Mouse (Mus musculus) heart, embryonic 16.5 days (tissue): ENCODE data around the gene Slc31a1. TPM values are rescaled to one million over a fixed set of nuclear protein-coding genes. Genes with fewer than 3 reads are reported as not detected.
A peak's percentile ranks its signal among the peaks of the same experiment; 100 is the strongest.

Experiments used
- ATAC-seq: fragments of 200-750 bp; cut with Nextera tagmentation; replicated peaks from 2 replicates; pipeline ENCODE4 v1.8.0; 2017; ENCODE audit warnings: moderate number of reproducible peaks; ENCODE audit not compliant: insufficient read depth, low FRiP score; ENCODE audit errors: extremely low read depth
- H3K27ac ChIP-seq: fragments of 300-500 bp; sonication (generic); 2 replicates; pipeline ENCODE4 v1.5.1; 2014; ENCODE audit warnings: mild to moderate bottlenecking, low read length, control low read depth, moderate library complexity
- H3K27me3 ChIP-seq: fragments of 300-500 bp; sonication (generic); 2 replicates; pipeline ENCODE4 v1.6.1; 2014; ENCODE audit warnings: low read length, mixed read lengths; ENCODE audit not compliant: control insufficient read depth, insufficient read depth
- H3K36me3 ChIP-seq: fragments of 300-500 bp; sonication (generic); 2 replicates; pipeline ENCODE4 v1.6.1; 2014; ENCODE audit not compliant: control insufficient read depth, insufficient read depth
- H3K4me1 ChIP-seq: fragments of 300-500 bp; sonication (generic); 2 replicates; pipeline ENCODE4 v1.6.1; 2014; ENCODE audit warnings: low read length, mixed read lengths; ENCODE audit not compliant: control insufficient read depth, insufficient read depth
- H3K4me2 ChIP-seq: fragments of 300-500 bp; sonication (generic); 2 replicates; pipeline ENCODE4 v1.6.1; 2014; ENCODE audit warnings: low read depth, mild to moderate bottlenecking, control low read depth, low read length
- H3K4me3 ChIP-seq: fragments of 300-500 bp; sonication (generic); 2 replicates; pipeline ENCODE4 v1.5.1; 2014; ENCODE audit warnings: mild to moderate bottlenecking, control low read depth, low read length
- H3K9ac ChIP-seq: fragments of 300-500 bp; sonication (generic); 2 replicates; pipeline ENCODE4 v1.6.1; 2014; ENCODE audit warnings: low read length, control low read depth
- H3K9me3 ChIP-seq: fragments of 300-500 bp; sonication (generic); replicated peaks from 2 replicates; pipeline ENCODE4 v1.6.1; 2016; ENCODE audit warnings: low read length; ENCODE audit not compliant: control insufficient read depth
- WGBS: fragments of 180-500 bp; shearing (Covaris S2); extraction: QIAGEN DNeasy Blood & Tissue Kit; methylation state at CpG from one replicate; pipeline ENCODE4 v1.1.7; 2014; 5-methylcytosine and 5-hydroxymethylcytosine counted together
- polyA plus RNA-seq: library from polyadenylated mRNA; unstranded; fragments of >200 nt; fragmentation: Nextera tagmentation; extraction: Ambion mirVana; gene quantifications from 2 replicates; pipeline ENCODE4 v1.2.1, GENCODE M21; 2015

Gene Slc31a1
- polyA plus RNA-seq, 1 experiment from 2014 or later: 43.0 TPM

GRCm38 (mm10) chr4:62331977-62332376 is 28.6 kb upstream of the Slc31a1 start:
- no peak overlapping the region for H3K27ac ChIP-seq
- H3K9me3 ChIP-seq: no peaks in the 10 kb centered on the region
- H3K27me3 ChIP-seq: no peaks in the 10 kb centered on the region
- 75% methylated on average over 5 of the region's 5 CpGs for WGBS
- H3K36me3 ChIP-seq: peaks cover 25% of the 10 kb centered on the region
- H3K4me1 ChIP-seq: no peaks in the 10 kb centered on the region; the same call in 1 of the 2 replicates
- no peak for ATAC-seq
- no peak overlapping the region for H3K9ac ChIP-seq
- H3K4me3 ChIP-seq: no peak overlapping the region
- no peak overlapping the region for H3K4me2 ChIP-seq

GRCm38 (mm10) chr4:62338536-62338935 is 22.0 kb upstream of the Slc31a1 start:
- H3K27me3 ChIP-seq: no peaks in the 10 kb centered on the region
- H3K4me3 ChIP-seq: no peak overlapping the region
- H3K27ac ChIP-seq: no peak overlapping the region
- no peaks in the 10 kb centered on the region for H3K9me3 ChIP-seq
- ATAC-seq: no peak
- no peak overlapping the region for H3K4me2 ChIP-seq
- H3K4me1 ChIP-seq: no peaks in the 10 kb centered on the region
- H3K36me3 ChIP-seq: peaks cover 27% of the 10 kb centered on the region
- 82% methylated on average over 5 of the region's 5 CpGs for WGBS
- H3K9ac ChIP-seq: no peak overlapping the region

DNA sequence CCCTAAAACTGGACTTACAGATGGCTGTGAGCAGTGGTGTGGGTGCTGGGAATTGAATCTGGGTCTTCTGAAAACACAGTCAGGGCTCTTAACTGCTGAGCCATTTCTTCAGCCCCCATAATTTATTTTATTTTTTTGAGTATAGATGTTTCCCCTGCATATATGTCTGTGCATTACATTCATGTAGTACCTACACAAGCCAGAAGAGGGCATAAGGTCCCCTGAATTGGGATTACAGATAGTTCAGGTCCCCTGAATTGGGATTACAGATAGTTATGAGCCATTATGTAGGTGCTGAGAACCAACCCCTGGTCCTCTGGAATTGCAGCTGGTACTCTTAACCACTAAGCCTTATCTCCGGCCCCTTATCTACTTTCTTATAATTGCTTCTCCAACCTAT is 16.5 kb upstream of the Slc31a1 start:
- H3K36me3 ChIP-seq: peaks cover 26% of the 10 kb centered on the region
- H3K4me3 ChIP-seq: no peak overlapping the region
- peaks cover 5% of the 10 kb centered on the region; the same call in 1 of the 2 replicates for H3K4me1 ChIP-seq
- H3K9me3 ChIP-seq: no peaks in the 10 kb centered on the region
- H3K27ac ChIP-seq: no peak overlapping the region
- H3K27me3 ChIP-seq: no peaks in the 10 kb centered on the region
- ATAC-seq: no peak
- H3K4me2 ChIP-seq: no peak overlapping the region
- WGBS: 75% methylated on average over 1 of the region's 1 CpGs
- H3K9ac ChIP-seq: no peak overlapping the region

DNA sequence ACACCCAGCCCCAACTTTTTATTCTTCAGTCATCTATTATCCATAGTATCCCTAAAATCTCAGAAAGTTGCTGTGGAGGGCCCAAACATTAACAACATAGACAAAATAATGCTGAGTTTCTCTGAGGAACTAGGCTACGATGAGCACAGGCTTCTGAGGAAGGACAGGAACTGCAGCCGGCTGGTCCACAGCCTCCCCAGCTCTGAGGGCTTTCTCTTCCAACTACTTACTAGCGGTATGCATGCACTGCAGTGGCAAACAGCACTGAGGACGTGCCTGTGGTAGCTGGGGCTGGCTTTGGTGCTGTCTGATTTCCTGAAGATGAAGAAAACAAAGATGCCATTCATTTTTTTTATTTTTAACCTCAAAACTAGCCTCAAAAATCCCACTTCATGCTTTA is 14.7 kb upstream of the Slc31a1 start:
- no peak overlapping the region for H3K4me2 ChIP-seq
- H3K27ac ChIP-seq: no peak overlapping the region
- H3K9ac ChIP-seq: no peak overlapping the region
- H3K4me1 ChIP-seq: peaks cover 5% of the 10 kb centered on the region; the same call in 1 of the 2 replicates
- peaks cover 23% of the 10 kb centered on the region for H3K36me3 ChIP-seq
- no peaks in the 10 kb centered on the region for H3K9me3 ChIP-seq
- H3K27me3 ChIP-seq: no peaks in the 10 kb centered on the region
- ATAC-seq: no peak
- 76% methylated on average over 4 of the region's 4 CpGs for whole genome bisulfite sequencing
- H3K4me3 ChIP-seq: no peak overlapping the region

DNA sequence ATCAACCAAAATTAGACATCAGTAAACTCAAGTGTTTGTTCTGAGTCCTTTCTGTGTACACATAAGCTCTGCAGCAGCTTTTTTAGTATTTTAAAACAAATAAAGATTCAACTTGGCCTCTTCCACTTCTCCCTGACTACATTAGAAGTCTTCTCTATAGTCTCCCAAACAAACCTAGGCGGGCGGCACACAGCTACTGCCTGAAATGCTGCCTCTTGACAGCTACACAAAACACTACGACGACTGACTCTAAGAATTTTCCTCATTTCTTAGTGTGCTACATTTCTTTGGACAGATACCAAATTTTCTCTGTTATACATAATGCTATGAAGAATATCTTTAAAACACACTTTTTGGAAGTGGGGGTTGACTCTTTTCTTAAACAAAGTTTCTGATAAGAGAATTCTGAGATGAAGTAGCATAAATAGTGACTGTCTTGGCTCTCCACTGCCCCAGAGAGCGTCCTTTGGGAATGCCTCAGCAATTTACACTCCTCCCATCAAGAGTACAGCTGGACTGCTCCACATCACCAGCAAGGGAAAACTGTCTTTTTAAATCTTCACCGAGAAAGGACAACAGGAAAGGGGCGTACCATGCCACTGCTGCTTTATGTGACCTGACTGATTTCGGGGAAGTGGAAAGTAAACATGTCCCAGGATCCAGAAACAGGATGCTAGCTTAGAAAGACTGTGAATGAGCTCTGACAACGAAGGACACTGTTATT is 12.8 kb upstream of the Slc31a1 start:
- Histone ChIP-seq H3K4me3 (no peak overlapping the region), H3K27ac (peak overlapping the region; percentile 80), H3K36me3 (peaks cover 30% of the 10 kb centered on the region), H3K4me2 (no peak overlapping the region), H3K27me3 (no peaks in the 10 kb centered on the region), H3K9me3 (no peaks in the 10 kb centered on the region), H3K4me1 (peaks cover 5% of the 10 kb centered on the region; the same call in 1 of the 2 replicates), H3K9ac (no peak overlapping the region)
- peak; percentile 76 for ATAC-seq
- 51% methylated on average over 9 of the region's 9 CpGs for WGBS

- Histone ChIP-seq H3K36me3 (peaks cover 29% of the 10 kb centered on the region), H3K4me2 (no peak overlapping the region), H3K9me3 (no peaks in the 10 kb centered on the region), H3K27ac (peak overlapping the region; percentile 80), H3K27me3 (no peaks in the 10 kb centered on the region), H3K9ac (peak overlapping the region; percentile 29; the same call in 1 of the 2 replicates), H3K4me3 (no peak overlapping the region), H3K4me1 (peaks cover 5% of the 10 kb centered on the region; the same call in 1 of the 2 replicates)
- no peak for ATAC-seq
- 49% methylated on average over 2 of the region's 2 CpGs for WGBS
These were observed 12.2 kb upstream of the Slc31a1 start for GRCm38 (mm10) chr4:62348329-62348705.

- no peaks in the 10 kb centered on the region for H3K27me3 ChIP-seq
- H3K27ac ChIP-seq: no peak overlapping the region
- no peak for ATAC-seq
- 88% methylated on average over 2 of the region's 2 CpGs for WGBS
- H3K4me2 ChIP-seq: no peak overlapping the region
- no peak overlapping the region for H3K4me3 ChIP-seq
- no peaks in the 10 kb centered on the region for H3K9me3 ChIP-seq
- H3K4me1 ChIP-seq: peaks cover 5% of the 10 kb centered on the region; the same call in 1 of the 2 replicates
- no peak overlapping the region for H3K9ac ChIP-seq
- peaks cover 25% of the 10 kb centered on the region for H3K36me3 ChIP-seq
These were observed 11.2 kb upstream of the Slc31a1 start for GRCm38 (mm10) chr4:62349371-62349770.

DNA sequence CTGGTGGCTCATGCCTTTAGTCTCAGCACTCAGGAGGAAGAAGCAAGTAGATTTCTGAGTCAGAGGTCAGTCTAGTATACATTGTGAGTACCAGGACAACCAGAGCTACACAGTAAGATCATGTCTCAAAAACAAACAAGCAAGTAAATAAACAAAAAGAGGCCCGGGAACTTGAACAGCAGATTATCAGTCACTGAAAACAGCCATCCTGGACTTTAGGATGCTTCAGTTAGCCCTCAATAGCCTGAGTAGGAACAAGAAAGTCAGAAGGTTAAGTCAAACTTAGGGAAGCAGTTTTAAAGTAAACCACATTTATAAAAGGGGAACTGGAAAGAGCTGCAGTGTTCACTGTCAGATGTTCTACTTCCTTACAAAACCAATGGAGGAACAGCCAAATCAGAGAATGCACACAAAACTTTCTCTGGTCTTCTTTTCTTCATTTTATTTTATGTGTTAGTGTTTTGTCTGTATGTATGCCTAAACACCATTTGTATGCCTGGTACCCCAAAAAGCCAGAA is 2.8 kb upstream of the Slc31a1 start:
- no peaks in the 10 kb centered on the region for H3K27me3 ChIP-seq
- no peak overlapping the region for H3K27ac ChIP-seq
- H3K36me3 ChIP-seq: peaks cover 7% of the 10 kb centered on the region; the same call in 1 of the 2 replicates
- 83% methylated on average over 1 of the region's 1 CpGs for WGBS
- H3K4me3 ChIP-seq: no peak overlapping the region
- no peak for ATAC-seq
- no peaks in the 10 kb centered on the region for H3K9me3 ChIP-seq
- peaks cover 15% of the 10 kb centered on the region for H3K4me1 ChIP-seq
- H3K4me2 ChIP-seq: no peak overlapping the region
- no peak overlapping the region for H3K9ac ChIP-seq

- peak overlapping the region; percentile 84 for H3K27ac ChIP-seq
- WGBS: 45% methylated on average over 7 of the region's 7 CpGs
- peaks cover 7% of the 10 kb centered on the region; the same call in 1 of the 2 replicates for H3K36me3 ChIP-seq
- H3K4me1 ChIP-seq: peaks cover 15% of the 10 kb centered on the region
- no peaks in the 10 kb centered on the region for H3K9me3 ChIP-seq
- no peaks in the 10 kb centered on the region for H3K27me3 ChIP-seq
- H3K4me2 ChIP-seq: peak overlapping the region; percentile 87
- no peak for ATAC-seq
- H3K9ac ChIP-seq: peak overlapping the region; percentile 87
- peak overlapping the region; percentile 95 for H3K4me3 ChIP-seq
These were observed 1.2 kb upstream of the Slc31a1 start for GRCm38 (mm10) chr4:62359256-62359775.
